Mouse (Mus musculus) MEL (cell line): ENCODE data around the gene T.

Source experiments
- CTCF ChIP-seq, 3 experiments: IDR thresholded peaks in 2 of 3; conservative IDR thresholded peaks in 1 of 3; 2 replicates each; pipeline ENCODE4 v1.5.1; 2011 to 2012; ENCODE audit warnings: low read length in 3 of 3, low read depth in 2 of 3, mild to moderate bottlenecking in 2 of 3, improper control_type of control experiment in 1 of 3, inconsistent platforms in 1 of 3, mixed read lengths in 1 of 3, moderate library complexity in 1 of 3; ENCODE audit not compliant: control insufficient read depth in 1 of 3, insufficient read depth in 1 of 3, poor library complexity in 1 of 3, severe bottlenecking in 1 of 3
- EP300 ChIP-seq, 2 experiments: IDR thresholded peaks; 2 replicates each; pipeline ENCODE4 v1.6.1; 2011; ENCODE audit warnings: improper control_type of control experiment in 2 of 2, low read length in 2 of 2, low read depth in 1 of 2, mild to moderate bottlenecking in 1 of 2
- HCFC1 ChIP-seq: IDR thresholded peaks from 2 replicates; pipeline ENCODE4 v1.6.1; 2012; ENCODE audit warnings: low read depth, mild to moderate bottlenecking, inconsistent platforms, low read length, improper control_type of control experiment, moderate library complexity
- TBP ChIP-seq: IDR thresholded peaks from 2 replicates; pipeline ENCODE4 v1.8.0; 2011; ENCODE audit warnings: low read depth, low read length, improper control_type of control experiment

GRCm38 (mm10) chr17:8433978-8434960 is at the start of gene T:
- TF ChIP-seq CTCF (IDR thresholded peaks at IDR 0.05 in 2 of 3, conservative IDR thresholded peaks at IDR 0.05 in 1 of 3; ENCODE audit: control insufficient read depth in 1 of 3, insufficient read depth in 1 of 3, low read depth in 2 of 3, low read length in 3 of 3, poor library complexity in 1 of 3, severe bottlenecking in 1 of 3) (no peak), HCFC1 (no peak), TBP (no peak), EP300 (IDR thresholded peaks at IDR 0.05; ENCODE audit: low read depth in 1 of 2, low read length in 2 of 2) (no peak)
